Mouse (Mus musculus) MN1 (cell line): Measurements from ENCODE around the gene Tbx6.

Experiments
- DNase-seq: peaks from one replicate; pipeline ENCODE4 v3.0.0-alpha.2; 2016; ENCODE audit warnings: low spot score

Tbx6 gene

GRCm38 (mm10) chr7:126794271-126794605, 13.0 kb downstream of the Tbx6 start:
- no peak for DNase-seq

- DNase-seq, result peak; percentile 30
These were observed 14.4 kb downstream of the Tbx6 start for GRCm38 (mm10) chr7:126795387-126796317.

GRCm38 (mm10) chr7:126796350-126796932, 15.2 kb downstream of the Tbx6 start:
- peak; percentile 84 for DNase-seq

GRCm38 (mm10) chr7:126797411-126798126, 16.3 kb downstream of the Tbx6 start, which contains the start of gene Fam57b:
TSS of gene Fam57b (plus strand) at chr7:126797668.
- peak; percentile 62 for DNase-seq

- no peak for DNase-seq
These were observed 17.1 kb downstream of the Tbx6 start for GRCm38 (mm10) chr7:126798127-126799049.

GRCm38 (mm10) chr7:126799050-126799467, 17.8 kb downstream of the Tbx6 start:
- peak; percentile 98 for DNase-seq

GRCm38 (mm10) chr7:126799468-126800268, 18.4 kb downstream of the Tbx6 start:
- DNase-seq, result no peak

- DNase-seq, result no peak
These were observed 19.2 kb downstream of the Tbx6 start for GRCm38 (mm10) chr7:126800269-126801056.

- no peak for DNase-seq
These were observed 19.8 kb downstream of the Tbx6 start for GRCm38 (mm10) chr7:126801057-126801422.

- DNase-seq, result no peak
These were observed 21.0 kb downstream of the Tbx6 start for GRCm38 (mm10) chr7:126802134-126802889.

GRCm38 (mm10) chr7:126803181-126803580, 21.9 kb downstream of the Tbx6 start:
- peak; percentile 68 for DNase-seq

GRCm38 (mm10) chr7:126803751-126804150, 22.5 kb downstream of the Tbx6 start:
- DNase-seq, result no peak

GRCm38 (mm10) chr7:126806956-126807355, 25.7 kb downstream of the Tbx6 start:
- peak; percentile 74 for DNase-seq

GRCm38 (mm10) chr7:126807405-126807804, 26.1 kb downstream of the Tbx6 start:
- peak; percentile 57 for DNase-seq

- DNase-seq, result peak; percentile 94
These were observed 27.6 kb downstream of the Tbx6 start for GRCm38 (mm10) chr7:126808703-126809455.

- no peak for DNase-seq
These were observed 28.6 kb downstream of the Tbx6 start for GRCm38 (mm10) chr7:126809723-126810369.

- DNase-seq, result peak; percentile 42
These were observed 34.5 kb downstream of the Tbx6 start for GRCm38 (mm10) chr7:126815726-126816222.

GRCm38 (mm10) chr7:126816494-126816893, 35.2 kb downstream of the Tbx6 start:
- no peak for DNase-seq
